Mouse (Mus musculus): ENCODE measurements at regions not wholly inside any gene's neighbourhood (a gene's known extent, or its start where the extent isn't known, plus 50 kb on each side); places are given as distances from the start of the nearest gene placed in this dataset.

GRCm38 (mm10) chr11:20916473-20916911, 85.6 kb upstream of the Lgalsl start:
- intact Hi-C loops (cut with DNase I) = loop anchor here (2.0 to 10.0 kb wide), 3 partner anchors 176 to 262 kb away; partner anchors contain the start of gene Peli1

GRCm38 (mm10) chr11:20916961-20917360, 86.1 kb upstream of the Lgalsl start:
- intact Hi-C loops (cut with DNase I) = loop anchor here (2.0 to 10.0 kb wide), 3 partner anchors 175 to 262 kb away; partner anchors contain the start of gene Peli1
- DNase-seq (ENCODE audit: extremely low spot score in 1 of 2, low spot score in 2 of 2) = no peak

More at GRCm38 (mm10) chr11:20916473-20916911, 85.6 kb upstream of the Lgalsl start:
- peak in 1 of 2 experiments; percentile 39 for DNase-seq (ENCODE audit: extremely low spot score in 1 of 2, low spot score in 2 of 2)

- DNase-seq (ENCODE audit: extremely low spot score in 1 of 2, low spot score in 2 of 2) = no peak
- intact Hi-C loops (cut with DNase I) = loop anchor here (2.0 to 10.0 kb wide), 3 partner anchors 175 to 261 kb away; partner anchors contain the start of gene Peli1
Measured at GRCm38 (mm10) chr11:20917483-20917882, 86.6 kb upstream of the Lgalsl start.

DNA sequence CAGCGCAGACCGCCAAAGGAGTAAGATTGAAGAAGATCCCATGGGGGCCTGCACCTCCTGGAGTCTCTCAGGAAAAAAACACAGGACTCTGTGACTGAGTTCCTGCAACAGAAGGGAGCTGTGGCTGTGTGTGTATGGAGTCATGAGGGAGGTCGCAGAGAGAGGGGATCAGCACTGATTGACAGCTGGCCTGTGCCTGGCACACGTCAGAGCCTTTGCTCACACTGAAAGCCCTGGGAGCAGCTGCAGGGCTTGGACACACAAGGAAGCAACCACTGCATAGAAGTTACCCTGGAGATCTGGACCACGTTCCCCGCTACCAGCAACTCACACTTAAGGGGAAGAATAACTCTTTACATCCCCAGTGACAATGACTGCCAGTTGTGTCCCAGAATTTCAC, 92.3 kb upstream of the Lgalsl start:
- DNase-seq (ENCODE audit: extremely low spot score in 1 of 2, low spot score in 2 of 2) = no peak
- intact Hi-C loops (cut with DNase I) = no loop called here

DNA sequence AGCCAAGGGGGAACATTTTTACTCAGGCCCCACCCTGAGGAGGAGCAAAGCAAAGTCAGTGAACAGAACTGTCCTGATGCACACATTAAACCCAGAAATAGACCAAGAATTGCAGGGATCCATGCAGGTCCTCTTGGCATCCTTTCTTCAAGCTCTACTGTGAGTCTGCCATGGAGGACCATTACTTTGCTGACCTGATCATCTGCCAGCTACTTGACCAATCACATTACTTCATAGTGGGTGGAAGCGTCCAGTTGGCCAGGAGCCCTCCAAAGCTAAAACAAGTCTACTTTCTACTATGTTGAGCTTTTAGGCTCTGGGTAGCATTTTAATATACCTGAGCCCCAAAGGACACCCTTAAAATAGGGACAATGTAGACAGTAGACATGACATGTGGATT, 98.6 kb upstream of the Lgalsl start:
- intact Hi-C loops (cut with DNase I) = no loop called here

DNA sequence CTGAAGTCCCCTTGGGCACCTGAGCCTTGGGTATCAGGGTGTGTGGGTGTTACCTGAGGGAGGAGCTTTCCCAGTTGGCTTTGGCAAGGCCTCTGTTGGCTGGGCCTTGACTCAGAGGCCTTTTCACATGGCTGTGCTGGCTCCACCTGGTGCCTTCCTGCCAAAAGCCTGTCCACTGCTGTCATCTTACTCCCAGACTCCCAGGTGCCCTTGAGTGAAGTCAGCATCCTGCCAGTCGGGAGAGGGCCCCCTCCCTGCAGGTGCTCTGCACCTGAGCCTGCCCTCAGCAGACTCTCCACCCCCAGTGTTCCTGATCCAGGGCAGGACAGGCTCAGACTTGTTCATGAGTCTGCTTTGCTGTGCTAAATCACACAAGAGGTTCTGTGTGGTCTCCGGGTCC, 99.2 kb upstream of the Lgalsl start:
- intact Hi-C loops (cut with DNase I) = no loop called here
- DNase-seq (ENCODE audit: extremely low spot score in 1 of 2, low spot score in 2 of 2) = no peak

More for the DNA sequence above, 98.6 kb upstream of the Lgalsl start:
- DNase-seq (ENCODE audit: extremely low spot score in 1 of 2, low spot score in 2 of 2) = no peak

- no peak for DNase-seq (ENCODE audit: extremely low spot score in 1 of 2, low spot score in 2 of 2)
- intact Hi-C loops (cut with DNase I) = no loop called here
Measured at GRCm38 (mm10) chr11:20930573-20930972, 99.7 kb upstream of the Lgalsl start.

DNA sequence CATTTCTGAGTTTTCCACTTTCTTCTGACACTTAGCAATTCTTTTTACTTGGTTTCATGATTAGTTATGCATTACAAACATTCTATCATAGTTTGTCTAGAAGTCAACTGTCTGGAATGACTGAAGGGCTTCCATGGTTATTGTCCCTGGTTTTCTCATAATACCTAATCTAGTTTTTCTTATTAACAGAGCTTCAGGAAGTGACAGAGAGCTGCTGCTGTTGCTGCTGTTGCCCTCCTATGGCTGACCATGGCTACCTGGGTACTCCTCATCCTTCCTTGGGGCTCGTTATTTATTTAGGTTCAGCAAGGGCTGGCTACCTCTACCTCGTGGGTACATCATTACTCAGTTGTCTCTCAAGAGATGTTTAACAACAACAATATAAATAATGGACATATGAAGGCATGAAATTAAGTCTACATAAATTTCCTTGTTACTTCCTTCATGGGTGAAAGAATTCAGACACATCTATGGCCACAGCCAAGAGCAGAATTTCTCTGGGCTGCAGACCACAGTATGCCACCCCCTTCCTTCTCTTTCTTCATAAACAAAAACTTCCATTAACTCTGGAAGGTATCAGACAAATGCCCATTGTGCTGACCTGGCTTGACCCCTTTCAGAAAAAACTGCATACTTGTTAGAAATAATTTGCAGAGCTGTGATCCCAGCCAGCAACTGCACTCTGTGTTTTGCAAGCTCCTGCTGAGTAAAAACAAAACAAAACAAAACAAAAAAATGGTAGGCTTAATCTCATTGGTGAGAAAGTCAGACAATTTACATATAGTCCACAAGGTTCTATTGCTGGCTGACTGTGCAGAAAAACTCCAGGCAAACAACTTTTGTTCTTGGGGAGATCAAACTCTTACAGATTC, 103.6 kb upstream of the Lgalsl start:
- DNase-seq (ENCODE audit: extremely low spot score in 1 of 2, low spot score in 2 of 2) = peak in 1 of 2 experiments; percentile 31
- intact Hi-C loops (cut with DNase I) = no loop called here

DNA sequence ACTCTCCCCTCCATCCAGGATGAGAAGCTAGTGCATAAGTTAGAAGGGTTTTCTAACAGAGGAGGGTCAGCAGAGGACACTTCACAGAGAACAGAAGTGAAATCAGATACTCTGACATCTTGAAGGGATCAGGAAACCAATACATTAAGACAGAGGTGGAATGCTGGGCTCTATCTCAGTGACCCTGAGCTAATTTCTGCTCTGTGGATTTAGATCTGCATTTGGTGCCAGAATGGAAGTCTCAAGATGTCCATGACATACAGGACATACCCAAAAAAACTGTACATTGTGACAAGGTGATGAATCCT, 104.2 kb upstream of the Lgalsl start:
- intact Hi-C loops (cut with DNase I) = no loop called here
- no peak for DNase-seq (ENCODE audit: extremely low spot score in 1 of 2, low spot score in 2 of 2)

- no peak for DNase-seq (ENCODE audit: extremely low spot score in 1 of 2, low spot score in 2 of 2)
- intact Hi-C loops (cut with DNase I) = no loop called here
Measured at GRCm38 (mm10) chr11:20935910-20936309, 105.1 kb upstream of the Lgalsl start.

- DNase-seq (ENCODE audit: extremely low spot score in 1 of 2, low spot score in 2 of 2) = no peak
- intact Hi-C loops (cut with DNase I) = no loop called here
Measured at GRCm38 (mm10) chr11:20936996-20937395, 106.1 kb upstream of the Lgalsl start.

- DNase-seq (ENCODE audit: extremely low spot score in 1 of 2, low spot score in 2 of 2) = peak in 1 of 2 experiments; percentile 19
- intact Hi-C loops (cut with DNase I) = no loop called here
Measured at GRCm38 (mm10) chr11:20937942-20938341, 107.1 kb upstream of the Lgalsl start.

- intact Hi-C loops (cut with DNase I) = loop anchor here (5.0 kb wide), 1 partner anchor 568 kb away; no protein-coding TSS in a partner anchor
Measured at GRCm38 (mm10) chr11:20939644-20940043, 108.8 kb upstream of the Lgalsl start.

DNA sequence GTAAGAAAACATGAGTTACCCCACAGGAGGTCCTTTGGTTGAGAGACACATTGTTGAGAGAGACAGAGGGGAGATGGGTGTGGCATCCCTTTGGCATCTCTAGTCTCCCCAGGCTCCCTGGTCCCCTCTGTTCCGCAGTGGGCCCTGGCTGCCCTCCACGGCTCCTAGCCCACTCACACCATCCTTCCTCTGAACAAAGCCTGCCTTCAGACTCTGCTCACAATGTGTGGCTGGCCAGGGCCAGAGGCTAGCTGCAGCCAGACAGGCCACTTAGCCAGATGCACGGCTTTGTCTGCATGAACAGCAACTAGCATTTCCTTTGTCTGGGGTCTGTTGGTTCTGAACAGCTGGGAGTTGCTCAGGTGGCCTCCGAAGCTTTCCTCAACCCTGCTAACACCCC, 110.7 kb upstream of the Lgalsl start:
- intact Hi-C loops (cut with DNase I) = loop anchor here (5.0 kb wide), 1 partner anchor 566 kb away; no protein-coding TSS in a partner anchor
- DNase-seq (ENCODE audit: extremely low spot score in 1 of 2, low spot score in 2 of 2) = peak; percentile 37 to 65

More at GRCm38 (mm10) chr11:20939644-20940043, 108.8 kb upstream of the Lgalsl start:
- no peak for DNase-seq (ENCODE audit: extremely low spot score in 1 of 2, low spot score in 2 of 2)

GRCm38 (mm10) chr11:20955561-20955960, 124.7 kb upstream of the Lgalsl start:
- no peak for DNase-seq (ENCODE audit: extremely low spot score in 1 of 2, low spot score in 2 of 2)
- intact Hi-C loops (cut with DNase I) = no loop called here

DNA sequence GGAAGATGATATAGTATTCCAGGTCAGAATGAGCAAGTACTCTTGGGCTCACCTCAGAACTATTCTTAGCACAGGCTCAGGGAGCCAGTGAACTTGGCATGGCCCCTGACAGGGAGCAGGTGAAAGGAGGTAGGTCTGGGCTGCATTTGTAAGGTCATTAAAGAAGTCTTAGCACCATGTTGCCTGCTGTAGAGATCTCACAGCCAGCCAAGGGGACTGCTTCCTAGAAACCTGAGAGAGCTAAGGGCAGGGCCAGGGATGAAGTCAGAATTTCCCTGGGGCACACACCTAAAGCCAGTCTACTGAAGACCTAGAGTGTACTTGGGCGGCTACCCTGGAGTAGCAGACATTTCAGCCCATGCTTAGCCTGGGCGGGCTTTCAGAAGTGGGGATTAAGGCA, 126.9 kb upstream of the Lgalsl start:
- intact Hi-C loops (cut with DNase I) = no loop called here
- no peak for DNase-seq (ENCODE audit: extremely low spot score in 1 of 2, low spot score in 2 of 2)

GRCm38 (mm10) chr11:20958233-20958632, 127.4 kb upstream of the Lgalsl start:
- no peak for DNase-seq (ENCODE audit: extremely low spot score in 1 of 2, low spot score in 2 of 2)
- intact Hi-C loops (cut with DNase I) = no loop called here

DNA sequence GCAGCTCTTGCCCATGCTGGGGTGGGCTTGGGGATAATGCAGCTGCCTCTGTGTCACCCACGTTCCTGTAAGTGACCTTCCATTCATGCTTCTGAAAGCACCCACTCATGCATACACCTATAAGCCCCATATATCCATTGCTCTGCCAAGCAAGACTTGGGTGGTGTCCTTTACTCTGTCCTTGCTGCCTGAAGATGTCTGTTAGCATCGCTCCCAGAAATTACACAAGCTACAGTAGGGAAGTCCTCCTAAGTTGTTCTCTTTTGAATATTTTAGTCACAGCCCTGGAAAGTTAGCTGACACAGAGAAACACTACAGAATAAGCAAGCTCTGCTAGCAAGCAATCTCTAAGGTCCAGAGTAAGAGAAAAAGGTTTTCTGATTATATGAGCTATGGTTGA, 129.2 kb upstream of the Lgalsl start:
- intact Hi-C loops (cut with DNase I) = no loop called here
- DNase-seq (ENCODE audit: extremely low spot score in 1 of 2, low spot score in 2 of 2) = no peak

- no peak for DNase-seq (ENCODE audit: extremely low spot score in 1 of 2, low spot score in 2 of 2)
- intact Hi-C loops (cut with DNase I) = no loop called here
Measured at GRCm38 (mm10) chr11:20960750-20961149, 129.9 kb upstream of the Lgalsl start.

DNA sequence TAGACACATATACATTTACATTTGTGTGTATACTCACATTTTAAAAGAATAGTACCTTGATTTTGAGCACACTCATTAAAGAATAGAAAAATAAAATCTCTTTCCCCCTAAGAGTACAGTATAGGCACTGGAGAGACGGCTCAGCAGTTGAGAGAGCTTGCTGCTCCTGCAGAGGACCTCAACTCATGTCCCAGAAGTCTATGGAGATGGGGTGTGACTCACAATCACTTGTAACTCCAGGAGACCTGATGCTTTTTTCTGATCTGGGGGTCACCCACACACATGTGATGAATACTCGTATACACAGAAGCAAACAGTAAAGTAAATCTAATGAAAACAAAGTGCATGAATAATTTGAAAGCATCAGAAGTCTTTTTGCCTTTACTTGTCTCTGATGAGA, 129.5 kb upstream of the Peli1 start:
- no peak for DNase-seq (ENCODE audit: extremely low spot score in 1 of 2, low spot score in 2 of 2)
- intact Hi-C loops (cut with DNase I) = no loop called here
